Mouse (Mus musculus) G1E (cell line): Measurements from ENCODE around the gene Tmem236. TPM values are rescaled to one million over a fixed set of nuclear protein-coding genes. Genes with fewer than 3 reads are reported as not detected.

ENCODE experiments used
- ATAC-seq: 2 replicates; pipeline ENCODE4 v1.8.0; 2016; ENCODE audit warnings: mild to moderate bottlenecking; ENCODE audit not compliant: insufficient number of reproducible peaks, poor library complexity, low FRiP score, severe bottlenecking; ENCODE audit errors: extremely low read depth
- DNase-seq: peaks from one replicate; pipeline ENCODE4 v3.0.0; 2012; ENCODE audit warnings: low spot score
- H3K27me3 ChIP-seq: 2 replicates; pipeline ENCODE4 v1.6.1; 2012; ENCODE audit warnings: mild to moderate bottlenecking, low read length, inconsistent platforms; ENCODE audit not compliant: insufficient read depth
- H3K36me3 ChIP-seq: replicated peaks from 2 replicates; pipeline ENCODE3; 2012; ENCODE audit warnings: mild to moderate bottlenecking, inconsistent platforms
- H3K4me1 ChIP-seq: 2 replicates; pipeline ENCODE4 v1.6.1; 2012; ENCODE audit warnings: low read depth, low read length, inconsistent platforms, mixed read lengths; ENCODE audit not compliant: insufficient read depth
- H3K4me3 ChIP-seq: 2 replicates; pipeline ENCODE4 v1.5.1; 2012; ENCODE audit warnings: low read depth, mild to moderate bottlenecking, inconsistent platforms, low read length, moderate library complexity, mixed read lengths
- H3K9me3 ChIP-seq: replicated peaks from 2 replicates; pipeline ENCODE4 v1.6.1; 2012; ENCODE audit warnings: inconsistent platforms
- CTCF ChIP-seq: IDR thresholded peaks from 2 replicates; pipeline ENCODE4 v1.5.1; 2012; ENCODE audit warnings: low read depth, low read length, inconsistent platforms, mixed read lengths
- GATA1 ChIP-seq: IDR thresholded peaks from 2 replicates; pipeline ENCODE4 v1.6.1; 2012; ENCODE audit warnings: borderline replicate concordance, low read length, inconsistent platforms, mixed read lengths
- GATA2 ChIP-seq: IDR thresholded peaks from 2 replicates; pipeline ENCODE4 v1.6.1; 2012; ENCODE audit warnings: low read depth, low read length, inconsistent platforms, borderline replicate concordance
- POLR2AphosphoS5 ChIP-seq: IDR thresholded peaks from 2 replicates; pipeline ENCODE4 v1.6.1; 2012; ENCODE audit warnings: low read depth, low read length, inconsistent platforms; ENCODE audit not compliant: insufficient replicate concordance
- TAL1 ChIP-seq: conservative IDR thresholded peaks from 2 replicates; pipeline ENCODE4 v1.6.1; 2012; ENCODE audit warnings: low read depth, low read length, inconsistent platforms, mixed read lengths
- polyA plus RNA-seq: library from polyadenylated mRNA; stranded (reverse); fragments of >175 nt; gene quantifications from 2 replicates; pipeline ENCODE4 v1.2.3, GENCODE M21; 2012
- total RNA-seq, 2 experiments: library from RNA; stranded (forward) in 1 of 2; stranded (reverse) in 1 of 2; fragments of 200-1000 nt in 1 of 2; fragments of >200 nt in 1 of 2; fragmentation: Nextera tagmentation in 1 of 2; gene quantifications; 2 replicates each; pipeline ENCODE4 v1.2.3; 2014 to 2017

Tmem236 gene
- total and polyA plus RNA-seq, 3 experiments = 0.27 TPM; not detected in 2

- Histone ChIP-seq H3K9me3 (no peaks in the 10 kb centered on the region), H3K36me3 (no peaks in the 10 kb centered on the region), H3K27me3 (peaks cover 8% of the 10 kb centered on the region), H3K4me3 (no peak overlapping the region), H3K4me1 (no peaks in the 10 kb centered on the region)
- TF ChIP-seq GATA2 (no peak), TAL1 (no peak), POLR2AphosphoS5 (no peak), CTCF (no peak), GATA1 (no peak)
- ATAC-seq (no peak), DNase-seq (no peak)
Observed at GRCm38 (mm10) chr2:14224387-14224786, 50.1 kb downstream of the Tmem236 start.

- no peak for DNase-seq
- no peak overlapping the region for H3K4me3 ChIP-seq
- TF ChIP-seq CTCF = no peak
- TF ChIP-seq TAL1 = no peak
- no peak for TF ChIP-seq POLR2AphosphoS5
- no peak for TF ChIP-seq GATA1
- no peak for TF ChIP-seq GATA2
- no peaks in the 10 kb centered on the region for H3K9me3 ChIP-seq
- no peaks in the 10 kb centered on the region for H3K4me1 ChIP-seq
- H3K27me3 ChIP-seq = peaks cover 5% of the 10 kb centered on the region; the same call in 1 of the 2 replicates
- H3K36me3 ChIP-seq = no peaks in the 10 kb centered on the region
- ATAC-seq = no peak
Observed at GRCm38 (mm10) chr2:14228495-14228894, 54.2 kb downstream of the Tmem236 start.

- DNase-seq (no peak), ATAC-seq (no peak)
- Histone ChIP-seq H3K4me3 (no peak within 1 kb of the TSS), H3K27me3 (peaks cover 5% of the 10 kb centered on the region; the same call in 1 of the 2 replicates), H3K36me3 (no peaks in the 10 kb centered on the region), H3K9me3 (no peaks in the 10 kb centered on the region), H3K4me1 (no peaks in the 10 kb centered on the region)
- no peak for TF ChIP-seq CTCF
- no peak for TF ChIP-seq POLR2AphosphoS5
- TF ChIP-seq GATA1 = no peak
- no peak for TF ChIP-seq TAL1
- no peak for TF ChIP-seq GATA2
Observed at GRCm38 (mm10) chr2:14229149-14229548, 54.8 kb downstream of the Tmem236 start, which contains the start of gene Mrc1. TSS of gene Mrc1 (plus strand) at chr2:14229392.

GRCm38 (mm10) chr2:14229979-14230378 lies 55.7 kb downstream of the Tmem236 start:
- no peak for ATAC-seq
- H3K4me3 ChIP-seq = no peak overlapping the region

GRCm38 (mm10) chr2:14232897-14233296 lies 58.6 kb downstream of the Tmem236 start:
- Histone ChIP-seq H3K9me3 (no peaks in the 10 kb centered on the region), H3K4me1 (no peaks in the 10 kb centered on the region), H3K27me3 (peaks cover 2% of the 10 kb centered on the region; the same call in 1 of the 2 replicates), H3K4me3 (no peak overlapping the region), H3K36me3 (no peaks in the 10 kb centered on the region)
- TF ChIP-seq POLR2AphosphoS5 (no peak), GATA1 (no peak), GATA2 (no peak), CTCF (no peak), TAL1 (no peak)
- no peak for DNase-seq
- ATAC-seq = no peak

More at GRCm38 (mm10) chr2:14229979-14230378, 55.7 kb downstream of the Tmem236 start:
- H3K27me3 ChIP-seq = peaks cover 3% of the 10 kb centered on the region; the same call in 1 of the 2 replicates
- no peaks in the 10 kb centered on the region for H3K9me3 ChIP-seq
- DNase-seq = no peak
- no peaks in the 10 kb centered on the region for H3K36me3 ChIP-seq
- no peaks in the 10 kb centered on the region for H3K4me1 ChIP-seq
- no peak for TF ChIP-seq GATA1
- TF ChIP-seq GATA2 = no peak
- TF ChIP-seq CTCF = no peak
- no peak for TF ChIP-seq TAL1
- TF ChIP-seq POLR2AphosphoS5 = no peak

GRCm38 (mm10) chr2:14233983-14234382 lies 59.7 kb downstream of the Tmem236 start:
- Histone ChIP-seq H3K4me3 (no peak overlapping the region), H3K27me3 (peaks cover under 1% of the 10 kb centered on the region; the same call in 1 of the 2 replicates), H3K36me3 (no peaks in the 10 kb centered on the region), H3K9me3 (no peaks in the 10 kb centered on the region), H3K4me1 (no peaks in the 10 kb centered on the region)
- TF ChIP-seq TAL1 = no peak
- ATAC-seq = no peak
- no peak for DNase-seq
